Mouse (Mus musculus) hindbrain, embryonic 12.5 days (tissue): Measurements from ENCODE around the gene Snx21. TPM values are rescaled to one million over a fixed set of nuclear protein-coding genes. Genes with fewer than 3 reads are reported as not detected.
"Not testable (repeated sequence)": the region's sequence is repeated elsewhere in the genome, so short reads cannot be mapped to it uniquely, and the experiment has no call there.

Source experiments
- ATAC-seq: fragments of 200-750 bp; cut with Nextera tagmentation; 2 replicates; pipeline ENCODE4 v1.8.0; 2017; ENCODE audit warnings: moderate TSS enrichment; ENCODE audit not compliant: low FRiP score
- H3K27ac ChIP-seq: fragments of 300-500 bp; sonication (generic); 2 replicates; pipeline ENCODE4 v1.5.1; 2016; ENCODE audit warnings: mild to moderate bottlenecking
- H3K27me3 ChIP-seq: fragments of 300-500 bp; sonication (generic); 2 replicates; pipeline ENCODE4 v1.6.1; 2016; ENCODE audit warnings: mild to moderate bottlenecking
- H3K36me3 ChIP-seq: fragments of 300-500 bp; sonication (generic); 2 replicates; pipeline ENCODE4 v1.6.1; 2016; ENCODE audit warnings: mild to moderate bottlenecking
- H3K4me1 ChIP-seq: fragments of 300-500 bp; sonication (generic); 2 replicates; pipeline ENCODE4 v1.6.1; 2016
- H3K4me2 ChIP-seq: fragments of 300-500 bp; sonication (generic); replicated peaks from 2 replicates; pipeline ENCODE4 v1.6.1; 2016; ENCODE audit warnings: mild to moderate bottlenecking
- H3K4me3 ChIP-seq: fragments of 300-500 bp; sonication (generic); 2 replicates; pipeline ENCODE4 v1.5.1; 2016; ENCODE audit warnings: mild to moderate bottlenecking
- H3K9ac ChIP-seq: fragments of 300-500 bp; sonication (generic); 2 replicates; pipeline ENCODE4 v1.6.1; 2016; ENCODE audit warnings: mild to moderate bottlenecking, moderate library complexity
- H3K9me3 ChIP-seq: fragments of 300-500 bp; sonication (generic); replicated peaks from 2 replicates; pipeline ENCODE4 v1.6.1; 2016; ENCODE audit warnings: mild to moderate bottlenecking
- WGBS: fragments of 180-500 bp; shearing (Covaris S2); methylation state at CpG from one replicate; pipeline ENCODE4 v1.1.7; 2016; 5-methylcytosine and 5-hydroxymethylcytosine counted together
- polyA plus RNA-seq: library from polyadenylated mRNA; unstranded; fragments of >200 nt; fragmentation: Nextera tagmentation; extraction: Ambion mirVana; gene quantifications from 2 replicates; pipeline ENCODE4 v1.2.1, GENCODE M21; 2016

The Snx21 gene
- polyA plus RNA-seq, 1 experiment from 2014 or later: 15.0 TPM

DNA sequence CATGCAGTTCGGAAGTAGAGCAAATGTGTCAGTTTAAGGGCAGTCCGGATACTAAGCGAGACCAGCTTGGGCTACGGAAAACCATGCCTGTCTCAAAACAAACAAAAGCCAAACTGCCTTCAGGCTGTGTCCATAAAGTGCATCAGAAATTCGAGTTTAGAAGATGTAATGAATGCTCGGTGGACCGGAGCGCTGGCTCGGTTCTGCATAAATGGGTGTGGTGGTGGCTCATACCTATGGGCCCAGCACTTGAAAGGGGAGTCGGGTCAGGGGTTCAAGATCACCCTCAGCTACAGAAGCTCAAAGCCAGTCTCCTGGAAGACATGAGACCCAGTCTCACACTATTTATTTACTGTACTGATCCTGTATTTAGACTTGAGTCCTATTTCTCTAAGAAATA, 2.2 kb downstream of the Snx21 start:
- WGBS: 84% methylated on average over 10 of the region's 10 CpGs
- peaks cover 3% of the 10 kb centered on the region; the same call in 1 of the 2 replicates for H3K27me3 ChIP-seq
- H3K4me2 ChIP-seq: no peak overlapping the region
- H3K9ac ChIP-seq: no peak overlapping the region
- H3K27ac ChIP-seq: no peak overlapping the region
- H3K9me3 ChIP-seq: no peaks in the 10 kb centered on the region
- peaks cover 29% of the 10 kb centered on the region for H3K36me3 ChIP-seq
- H3K4me1 ChIP-seq: peaks cover 20% of the 10 kb centered on the region
- no peak overlapping the region for H3K4me3 ChIP-seq
- no peak for ATAC-seq

DNA sequence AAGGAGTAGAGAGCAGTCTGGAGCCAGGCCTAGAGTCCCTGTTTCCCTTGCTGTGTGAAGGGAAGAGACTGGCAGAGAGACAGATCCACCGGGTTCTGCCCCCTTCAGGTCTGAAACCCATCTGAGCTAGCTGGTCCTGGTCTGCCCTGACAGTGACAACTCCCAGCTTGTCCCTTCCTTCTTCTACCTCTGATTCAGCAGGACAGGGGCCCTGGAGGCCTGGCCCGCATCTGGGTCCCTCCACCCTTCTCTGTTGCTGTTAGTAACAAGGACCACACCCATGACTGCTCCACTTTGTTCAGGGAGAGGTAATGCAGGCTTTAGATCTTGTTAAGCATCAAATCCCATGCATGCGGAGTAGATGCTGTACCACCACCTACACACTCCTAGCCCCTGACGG, 2.8 kb downstream of the Snx21 start:
- Histone ChIP-seq H3K4me3 (no peak overlapping the region), H3K9me3 (no peaks in the 10 kb centered on the region), H3K27ac (no peak overlapping the region), H3K4me1 (peaks cover 20% of the 10 kb centered on the region), H3K9ac (peak overlapping the region; percentile 23; the same call in 1 of the 2 replicates), H3K36me3 (peaks cover 35% of the 10 kb centered on the region), H3K4me2 (no peak overlapping the region), H3K27me3 (peaks cover 3% of the 10 kb centered on the region; the same call in 1 of the 2 replicates)
- 70% methylated on average over 4 of the region's 4 CpGs for WGBS
- no peak for ATAC-seq

DNA sequence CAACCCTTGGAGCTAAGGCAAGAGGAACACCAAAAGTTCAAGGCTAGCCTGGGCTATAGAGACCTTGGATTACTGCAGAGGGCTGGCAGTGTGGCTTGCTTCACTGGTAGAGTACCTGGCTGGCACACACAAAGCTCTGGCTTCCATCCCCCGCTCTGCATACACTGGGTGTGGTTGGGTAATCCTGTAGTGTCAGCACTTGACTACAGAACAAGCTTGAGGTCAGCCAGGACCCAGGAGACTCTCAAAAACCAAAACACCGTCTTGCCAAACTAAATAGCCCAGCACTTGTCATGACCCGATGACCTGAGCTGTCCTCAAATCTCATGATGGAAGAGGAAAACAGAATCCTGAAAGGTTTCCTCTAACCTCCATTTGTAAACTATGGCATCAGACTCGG, 4.8 kb downstream of the Snx21 start:
- no peaks in the 10 kb centered on the region for H3K27me3 ChIP-seq
- H3K9ac ChIP-seq: no peak overlapping the region
- H3K4me1 ChIP-seq: peaks cover 13% of the 10 kb centered on the region
- H3K36me3 ChIP-seq: peaks cover 44% of the 10 kb centered on the region
- no peak for ATAC-seq
- H3K27ac ChIP-seq: no peak overlapping the region
- 86% methylated on average over 4 of the region's 4 CpGs for WGBS
- no peak overlapping the region for H3K4me2 ChIP-seq
- no peak overlapping the region for H3K4me3 ChIP-seq
- H3K9me3 ChIP-seq: no peaks in the 10 kb centered on the region

DNA sequence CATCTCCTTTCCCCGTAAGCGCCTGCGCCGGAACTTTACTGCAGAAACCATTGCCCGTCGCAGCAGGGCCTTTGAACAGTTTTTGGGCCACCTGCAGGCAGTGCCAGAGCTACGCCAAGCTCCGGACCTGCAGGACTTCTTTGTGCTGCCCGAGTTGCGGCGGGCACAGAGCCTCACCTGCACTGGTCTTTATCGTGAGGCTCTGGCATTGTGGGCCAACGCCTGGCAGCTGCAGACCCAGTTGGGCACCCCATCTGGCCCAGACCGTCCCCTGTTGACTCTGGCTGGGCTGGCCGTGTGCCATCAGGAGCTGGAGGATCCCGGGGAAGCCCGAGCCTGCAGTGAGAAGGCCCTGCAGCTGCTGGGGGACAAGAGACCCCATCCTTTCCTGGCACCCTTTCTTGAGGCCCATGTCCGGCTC, 6.2 kb downstream of the Snx21 start:
- Histone ChIP-seq H3K4me2 (no peak overlapping the region), H3K27ac (no peak overlapping the region), H3K9me3 (no peaks in the 10 kb centered on the region), H3K4me1 (peaks cover 4% of the 10 kb centered on the region; the same call in 1 of the 2 replicates), H3K9ac (no peak overlapping the region), H3K36me3 (peaks cover 57% of the 10 kb centered on the region), H3K4me3 (no peak overlapping the region), H3K27me3 (no peaks in the 10 kb centered on the region)
- ATAC-seq: no peak
- WGBS: 92% methylated on average over 18 of the region's 18 CpGs

DNA sequence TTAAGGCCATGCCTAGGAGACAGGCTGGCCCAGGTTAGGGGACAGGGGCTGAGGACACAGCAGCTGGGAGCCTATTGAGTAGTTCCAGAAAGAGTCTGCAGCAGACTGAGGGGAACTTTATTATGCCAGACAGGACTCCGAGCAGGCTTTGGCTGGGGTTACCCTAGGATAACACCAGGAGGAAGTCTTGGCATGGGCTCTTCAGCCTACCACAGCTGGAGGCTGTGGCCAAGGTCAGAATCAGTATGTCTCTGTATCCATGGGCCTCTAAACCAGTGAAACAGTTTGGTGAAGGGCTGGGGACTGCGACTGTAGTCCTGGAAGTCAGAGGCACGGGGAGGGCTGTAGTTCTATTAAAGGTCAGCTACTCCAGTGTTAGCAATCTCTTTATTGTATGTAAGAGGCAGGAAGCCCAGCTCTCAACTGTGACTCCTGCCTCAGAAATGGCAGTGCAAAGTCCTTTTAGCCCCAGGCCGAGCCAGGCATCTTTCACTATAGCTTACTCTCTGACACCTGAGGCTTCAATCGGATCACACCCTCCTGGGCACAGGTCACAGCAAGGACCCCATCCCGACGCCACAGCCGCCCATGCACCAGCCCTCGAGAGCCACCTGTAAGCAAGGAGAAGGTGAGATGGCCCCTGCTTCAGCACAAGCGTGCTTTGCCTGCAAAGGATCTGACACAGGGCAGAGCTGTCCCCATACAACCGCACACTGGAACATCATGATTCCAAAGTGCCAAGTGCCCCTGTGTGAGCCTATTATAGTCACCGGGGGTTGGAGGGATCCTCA, 7.0 kb downstream of the Snx21 start:
- ATAC-seq: no peak
- Histone ChIP-seq H3K27ac (no peak overlapping the region), H3K4me3 (no peak overlapping the region), H3K27me3 (no peaks in the 10 kb centered on the region), H3K9me3 (no peaks in the 10 kb centered on the region), H3K4me2 (no peak overlapping the region), H3K36me3 (peaks cover 60% of the 10 kb centered on the region), H3K4me1 (peaks cover 3% of the 10 kb centered on the region; the same call in 1 of the 2 replicates), H3K9ac (no peak overlapping the region)
- 95% methylated on average over 12 of the region's 12 CpGs for WGBS

DNA sequence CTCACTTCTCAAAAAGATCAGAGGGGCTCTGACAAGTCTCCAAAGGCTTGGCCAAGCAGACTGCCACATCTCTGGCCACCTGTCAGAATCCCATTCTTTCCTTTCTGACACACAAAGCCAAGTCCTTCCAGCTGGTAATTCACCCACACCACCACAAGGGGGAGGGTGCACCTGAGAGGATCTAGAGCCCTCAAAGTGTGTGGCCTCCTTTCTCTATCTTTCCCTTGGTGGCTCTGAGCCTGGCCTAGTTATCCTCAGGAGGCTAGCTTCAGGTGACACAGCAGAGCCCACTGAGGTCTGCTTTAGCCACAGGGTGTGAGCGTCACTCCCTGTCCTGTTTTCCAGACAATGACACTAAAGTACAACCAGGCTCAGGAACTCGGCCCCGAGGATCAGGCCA, 7.6 kb downstream of the Snx21 start:
- H3K9ac ChIP-seq: no peak overlapping the region
- no peak overlapping the region for H3K4me3 ChIP-seq
- H3K27ac ChIP-seq: no peak overlapping the region
- no peaks in the 10 kb centered on the region for H3K27me3 ChIP-seq
- H3K9me3 ChIP-seq: no peaks in the 10 kb centered on the region
- 90% methylated on average over 3 of the region's 3 CpGs for WGBS
- H3K36me3 ChIP-seq: peaks cover 64% of the 10 kb centered on the region
- no peak overlapping the region for H3K4me2 ChIP-seq
- no peak for ATAC-seq
- peaks cover 3% of the 10 kb centered on the region; the same call in 1 of the 2 replicates for H3K4me1 ChIP-seq

DNA sequence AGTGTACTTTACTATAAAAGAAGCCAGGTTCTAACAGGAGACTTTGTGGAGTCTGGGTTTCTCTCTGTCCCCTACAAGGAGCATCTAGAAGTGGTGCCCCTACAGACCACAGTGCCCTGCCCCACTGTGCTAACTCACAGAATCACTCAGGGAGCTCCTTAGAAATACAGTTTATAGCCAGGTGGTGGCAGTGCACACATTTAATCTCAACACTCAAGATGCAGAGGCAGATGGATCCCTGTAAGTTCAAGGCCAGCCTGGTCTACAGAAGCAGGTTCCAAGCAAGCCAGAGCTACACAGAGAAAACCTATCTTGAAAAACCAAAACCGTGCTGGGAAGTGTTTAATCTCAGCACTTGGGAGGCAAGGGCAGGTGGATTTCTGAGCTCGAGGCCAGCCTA, 8.1 kb downstream of the Snx21 start:
- 92% methylated on average over 2 of the region's 2 CpGs for WGBS
- ATAC-seq: no peak
- no peak overlapping the region for H3K4me2 ChIP-seq
- H3K4me1 ChIP-seq: no peaks in the 10 kb centered on the region
- no peak overlapping the region for H3K4me3 ChIP-seq
- peaks cover 65% of the 10 kb centered on the region for H3K36me3 ChIP-seq
- no peaks in the 10 kb centered on the region for H3K9me3 ChIP-seq
- H3K27ac ChIP-seq: no peak overlapping the region
- H3K27me3 ChIP-seq: no peaks in the 10 kb centered on the region
- H3K9ac ChIP-seq: no peak overlapping the region

DNA sequence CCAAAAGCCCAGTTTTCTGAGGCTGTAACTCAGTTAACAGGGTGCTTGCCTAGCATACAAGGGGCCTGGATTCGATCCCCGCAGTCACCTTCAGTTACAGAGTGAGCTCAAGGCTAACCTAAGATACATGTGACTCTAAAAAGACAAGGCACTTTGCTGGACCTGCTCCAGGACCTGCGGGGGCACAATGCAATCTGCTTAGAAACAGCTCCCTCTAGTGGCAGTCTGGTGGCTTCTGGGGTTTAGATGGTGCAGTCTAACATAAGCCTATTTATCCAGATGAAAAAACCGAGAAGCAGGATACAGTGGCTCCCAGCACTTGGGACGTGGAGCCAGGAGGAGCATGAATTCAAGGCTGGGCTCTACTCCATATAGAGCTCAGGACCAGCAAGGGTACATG, 8.7 kb downstream of the Snx21 start:
- Histone ChIP-seq H3K4me2 (no peak overlapping the region), H3K27me3 (no peaks in the 10 kb centered on the region), H3K9ac (no peak overlapping the region), H3K4me1 (no peaks in the 10 kb centered on the region), H3K9me3 (no peaks in the 10 kb centered on the region), H3K27ac (no peak overlapping the region), H3K36me3 (peaks cover 67% of the 10 kb centered on the region), H3K4me3 (no peak overlapping the region)
- 36% methylated on average over 5 of the region's 5 CpGs for WGBS
- peak; percentile 52; the same call in 1 of the 2 replicates for ATAC-seq

DNA sequence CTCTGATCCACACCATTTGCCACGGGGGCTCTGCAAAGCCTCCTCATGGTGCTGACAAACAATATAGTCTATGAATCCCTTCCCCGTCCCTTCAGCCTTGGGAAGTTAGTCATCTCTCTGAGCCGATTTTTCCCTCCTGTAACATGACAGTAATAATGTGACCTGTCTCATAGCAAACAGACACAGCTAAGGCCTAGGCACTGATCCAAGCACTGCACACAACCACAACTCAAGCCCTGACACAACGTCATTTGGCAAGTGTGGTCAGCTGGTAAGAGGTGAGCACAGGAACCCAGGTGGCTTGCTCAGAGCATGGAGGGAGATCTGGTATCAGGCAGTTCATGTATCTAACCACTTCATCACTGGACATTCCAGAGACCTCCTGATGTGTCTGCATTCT, 10.2 kb downstream of the Snx21 start:
- 88% methylated on average over 4 of the region's 4 CpGs for WGBS
- no peak for ATAC-seq
- Histone ChIP-seq H3K36me3 (peaks cover 69% of the 10 kb centered on the region), H3K4me1 (no peaks in the 10 kb centered on the region), H3K27ac (no peak overlapping the region), H3K9me3 (no peaks in the 10 kb centered on the region), H3K4me3 (no peak overlapping the region), H3K4me2 (no peak overlapping the region), H3K9ac (no peak overlapping the region), H3K27me3 (no peaks in the 10 kb centered on the region)

DNA sequence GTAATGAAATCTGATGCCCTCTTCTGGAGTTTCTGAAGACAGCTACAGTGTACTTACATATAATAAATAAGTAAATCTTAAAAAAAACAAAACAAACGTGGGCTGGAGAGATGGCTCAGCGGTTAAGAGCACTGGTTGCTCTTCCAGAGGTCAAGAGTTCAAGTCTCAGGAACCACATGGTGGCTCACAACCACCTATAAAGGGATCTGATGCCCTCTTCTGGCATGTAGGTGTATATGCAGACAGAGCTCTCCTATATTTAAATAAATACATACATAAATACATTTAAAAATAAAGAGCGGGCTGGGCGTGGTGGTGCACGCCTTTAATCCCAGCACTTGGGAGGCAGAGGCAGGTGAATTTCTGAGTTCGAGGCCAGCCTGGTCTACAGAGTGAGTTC, 12.9 kb downstream of the Snx21 start:
- not testable (repeated sequence) for H3K27ac ChIP-seq, H3K27me3 ChIP-seq, H3K4me3 ChIP-seq, H3K4me2 ChIP-seq, H3K9ac ChIP-seq, H3K4me1 ChIP-seq, H3K9me3 ChIP-seq, ATAC-seq
- WGBS: 88% methylated on average over 6 of the region's 6 CpGs
- peaks cover 53% of the 10 kb centered on the region for H3K36me3 ChIP-seq

DNA sequence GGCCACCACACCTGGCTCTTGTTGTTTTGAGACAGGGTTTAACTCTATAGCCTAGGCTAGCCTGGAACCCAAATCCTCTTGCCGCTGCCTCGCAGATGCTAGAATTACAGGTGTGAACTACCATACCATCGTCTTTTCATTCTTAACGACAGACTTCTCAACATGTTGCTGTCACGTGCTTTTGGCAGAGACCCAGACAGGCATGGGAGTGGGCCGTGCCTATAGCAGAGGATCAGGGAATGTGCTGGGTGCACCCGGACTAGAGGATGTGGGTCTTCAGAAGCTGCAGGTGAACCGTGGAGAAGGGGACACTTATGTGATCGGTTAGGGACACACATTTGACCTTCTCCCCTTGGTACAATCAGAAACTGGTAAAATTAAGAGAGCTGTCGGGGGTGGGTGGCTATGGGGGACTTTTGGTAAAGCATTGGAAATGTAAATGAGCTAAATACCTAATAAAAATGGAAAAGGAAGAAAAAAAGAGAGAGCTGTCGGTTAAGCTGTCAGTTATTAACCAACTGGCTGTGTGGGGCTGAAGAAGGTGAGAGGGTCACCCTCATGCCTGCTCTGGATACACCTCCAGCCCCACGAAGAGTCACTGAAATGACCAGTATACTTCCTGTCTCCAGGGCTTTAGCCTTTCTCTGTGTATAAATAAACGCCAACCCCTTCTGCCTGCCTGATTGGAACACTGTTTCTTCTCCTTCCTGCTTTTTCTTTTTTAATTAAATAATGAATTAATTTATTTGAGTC, 14.8 kb downstream of the Snx21 start:
- no peak overlapping the region for H3K4me3 ChIP-seq
- H3K36me3 ChIP-seq: peaks cover 45% of the 10 kb centered on the region
- WGBS: 96% methylated on average over 13 of the region's 13 CpGs
- no peak for ATAC-seq
- H3K4me1 ChIP-seq: peaks cover 16% of the 10 kb centered on the region
- no peaks in the 10 kb centered on the region for H3K9me3 ChIP-seq
- no peak overlapping the region for H3K9ac ChIP-seq
- no peak overlapping the region for H3K4me2 ChIP-seq
- H3K27me3 ChIP-seq: no peaks in the 10 kb centered on the region
- H3K27ac ChIP-seq: no peak overlapping the region

DNA sequence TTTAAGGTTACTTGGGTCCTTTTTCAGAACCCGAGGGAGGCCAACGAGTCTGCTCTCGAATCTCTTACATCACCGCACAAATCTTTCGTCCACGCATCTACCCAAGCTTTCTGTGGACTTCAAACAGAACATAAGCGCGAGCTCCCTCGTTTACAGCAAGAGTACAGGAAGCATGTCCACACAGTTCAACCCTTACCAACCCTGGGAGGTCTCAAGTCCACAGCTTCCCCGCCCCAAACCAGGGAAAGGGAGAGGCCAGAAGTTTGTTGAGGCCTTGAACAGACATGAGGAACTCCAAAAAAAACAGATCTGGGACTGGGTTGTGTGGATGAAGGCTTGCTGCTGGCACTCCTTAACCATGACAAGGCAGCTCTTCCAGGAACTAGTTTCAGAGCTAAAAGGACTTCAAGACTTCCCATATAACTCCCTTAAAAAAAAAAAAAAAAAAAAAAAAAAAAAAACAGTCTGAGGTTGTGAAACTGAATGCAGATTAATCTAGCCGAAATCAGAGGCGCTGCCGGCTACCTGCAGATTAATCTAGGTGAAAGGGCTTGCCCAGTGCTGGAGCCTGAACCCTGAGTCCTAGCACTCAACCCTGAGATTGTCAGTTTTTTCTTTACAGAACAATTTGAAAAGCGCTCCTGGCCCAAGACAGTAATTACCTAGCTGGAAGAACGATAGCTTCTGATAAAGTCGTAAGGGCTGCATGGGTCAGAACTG, 17.7 kb downstream of the Snx21 start:
- 95% methylated on average over 16 of the region's 16 CpGs for whole genome bisulfite sequencing
- Histone ChIP-seq H3K4me2 (peak overlapping the region; percentile 80), H3K27ac (no peak overlapping the region), H3K9me3 (no peaks in the 10 kb centered on the region), H3K4me1 (peaks cover 25% of the 10 kb centered on the region), H3K4me3 (peak overlapping the region; percentile 82), H3K27me3 (no peaks in the 10 kb centered on the region), H3K9ac (peak overlapping the region; percentile 82), H3K36me3 (peaks cover 25% of the 10 kb centered on the region)
- ATAC-seq: no peak
